Mouse (Mus musculus): ENCODE data around the gene Tsku.

The Tsku gene

DNA sequence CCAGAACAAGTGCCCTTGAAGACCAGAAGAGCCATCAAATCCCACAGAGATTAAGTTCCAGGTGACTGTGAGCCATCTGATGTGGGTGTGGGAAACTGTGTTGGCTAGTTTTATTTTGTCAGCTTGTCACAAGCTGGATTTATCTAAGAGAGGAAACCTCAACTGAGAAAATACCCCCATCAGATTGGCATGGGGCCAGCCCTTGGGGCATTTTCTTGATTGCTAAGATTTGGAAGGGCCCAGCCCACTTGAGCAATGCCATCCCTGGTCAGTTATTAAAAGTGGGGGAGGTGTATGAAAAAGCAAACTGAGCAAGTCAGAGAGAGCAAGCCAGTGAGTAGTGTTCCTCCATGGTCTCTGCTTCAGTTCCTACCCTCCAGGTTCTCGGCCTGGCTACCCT lies 36.9 kb downstream of the Tsku start:
- peak; percentile 63 to 65 for DNase-seq

DNA sequence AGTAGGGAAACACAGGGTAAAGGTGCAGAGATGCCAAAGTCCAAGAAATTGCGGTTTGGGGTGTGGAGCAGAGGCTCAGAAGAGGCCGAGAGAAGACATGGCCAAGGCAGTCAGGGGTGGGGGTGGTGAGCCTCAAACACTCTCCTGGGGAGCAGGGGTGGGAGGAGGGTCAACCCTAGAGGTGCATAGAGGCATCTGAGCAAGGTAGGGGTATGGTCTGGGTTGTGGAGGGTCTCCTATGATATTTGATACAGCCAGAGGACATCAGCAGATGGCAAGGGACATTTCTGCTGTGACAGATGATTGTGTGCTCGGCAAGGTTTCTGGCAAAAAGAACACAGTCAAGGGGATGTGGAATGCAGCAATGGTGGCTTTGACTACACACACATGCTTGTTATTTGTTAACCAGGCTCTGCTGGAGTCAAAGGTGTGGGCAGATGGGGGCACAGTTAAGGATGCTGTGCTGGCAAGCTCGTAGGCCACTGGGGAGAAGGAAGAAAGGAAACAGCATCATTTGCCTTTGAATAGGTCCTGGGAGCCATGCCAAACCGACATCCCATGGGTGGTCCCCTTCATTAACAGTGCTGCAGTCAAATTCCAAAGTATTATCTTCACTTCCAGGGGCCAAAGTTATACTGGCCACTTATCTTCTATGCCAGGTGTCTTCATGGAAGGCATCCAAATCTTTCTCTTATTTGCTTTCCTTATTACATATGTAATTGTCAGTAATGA lies 37.7 kb downstream of the Tsku start:
- DNase-seq = peak; percentile 88 to 93

DNA sequence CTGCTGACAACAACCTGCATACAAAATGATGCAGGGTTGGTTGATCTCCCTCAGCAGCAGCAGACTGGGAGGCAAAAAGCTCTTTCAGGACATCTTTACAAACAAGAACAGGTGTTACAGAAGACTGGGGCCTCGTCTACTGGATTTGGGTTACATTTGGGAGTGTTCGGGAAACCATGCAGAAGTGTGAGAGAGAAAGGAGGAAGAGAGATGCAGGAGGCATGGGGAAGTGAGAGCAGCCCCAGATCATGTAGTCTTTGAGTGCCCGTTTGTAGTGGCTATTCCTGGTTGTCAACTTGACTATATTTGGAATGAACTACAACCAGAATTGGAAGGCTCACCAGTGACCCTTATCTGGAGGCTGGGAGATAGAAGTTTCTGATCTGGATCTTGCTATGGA lies 38.7 kb downstream of the Tsku start:
- no peak for DNase-seq

DNA sequence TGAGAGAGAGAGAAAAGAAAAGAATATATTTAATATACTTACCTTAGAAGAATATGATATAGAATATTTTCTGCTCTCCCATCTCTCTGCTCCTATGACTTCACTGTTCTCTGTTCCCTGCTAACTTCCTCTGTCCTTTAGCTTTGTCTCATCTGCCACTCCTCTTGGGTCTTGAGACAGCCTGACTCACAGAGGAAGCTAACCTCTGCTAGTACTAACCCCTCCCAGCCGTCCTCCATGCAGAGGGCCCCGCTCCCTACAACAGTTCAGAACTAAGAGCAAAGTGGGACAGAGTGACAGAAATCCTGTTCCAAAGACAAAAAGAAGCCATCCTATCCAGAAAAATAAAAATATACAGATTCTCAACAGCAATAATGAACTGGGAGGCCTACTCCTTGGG lies 40.0 kb downstream of the Tsku start, which contains the start of gene Acer3:
TSS of gene Acer3 (minus strand) at position 126 of the 400 bp plus-strand sequence.
- no peak for DNase-seq

DNA sequence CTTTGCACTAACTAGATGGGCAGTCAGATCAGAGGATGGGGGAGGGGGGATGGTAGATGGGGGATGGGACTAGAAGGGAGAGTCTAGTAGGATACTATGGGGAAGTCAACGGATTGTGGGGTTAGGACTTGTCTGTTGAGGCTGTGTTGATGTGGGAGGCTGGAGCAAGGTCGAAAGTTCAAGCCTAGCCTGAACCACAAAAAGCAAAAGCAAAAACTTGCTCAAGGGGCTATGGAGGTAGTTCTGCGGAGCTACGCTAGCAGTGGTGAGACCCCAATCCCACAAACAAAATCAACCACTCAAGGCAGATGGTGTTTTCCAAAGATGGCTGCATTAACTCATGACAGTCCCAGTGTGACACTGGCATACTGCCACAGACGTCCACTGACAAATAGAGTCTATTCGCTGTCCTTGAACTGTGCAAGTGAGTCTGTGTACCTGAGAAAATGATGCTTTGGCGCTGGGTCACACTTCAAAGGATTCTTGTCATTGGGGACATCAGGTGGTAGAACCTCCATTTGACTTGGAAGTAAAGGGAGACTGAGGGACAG lies 41.0 kb downstream of the Tsku start:
- DNase-seq = peak; percentile 81 to 83

DNA sequence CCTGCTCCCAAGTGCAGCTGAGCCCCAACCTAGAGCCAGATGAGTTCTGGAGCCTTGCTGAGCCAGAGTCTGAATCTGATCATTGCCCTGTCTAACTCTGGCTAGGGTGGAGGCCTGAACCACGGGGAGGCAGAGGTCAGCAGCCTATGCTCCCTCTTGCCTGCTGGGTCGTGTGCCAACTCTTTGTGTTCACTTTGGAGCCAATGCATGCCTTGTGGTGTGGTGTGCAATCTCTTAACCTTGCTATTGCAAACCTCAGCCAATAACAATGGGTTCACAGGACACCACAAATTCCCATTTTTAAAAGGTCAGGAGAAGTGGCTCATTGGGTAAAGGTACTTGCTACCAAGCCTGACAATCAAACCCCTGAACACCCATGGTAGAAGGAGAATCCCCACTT lies 44.6 kb downstream of the Tsku start:
- no peak for DNase-seq

DNA sequence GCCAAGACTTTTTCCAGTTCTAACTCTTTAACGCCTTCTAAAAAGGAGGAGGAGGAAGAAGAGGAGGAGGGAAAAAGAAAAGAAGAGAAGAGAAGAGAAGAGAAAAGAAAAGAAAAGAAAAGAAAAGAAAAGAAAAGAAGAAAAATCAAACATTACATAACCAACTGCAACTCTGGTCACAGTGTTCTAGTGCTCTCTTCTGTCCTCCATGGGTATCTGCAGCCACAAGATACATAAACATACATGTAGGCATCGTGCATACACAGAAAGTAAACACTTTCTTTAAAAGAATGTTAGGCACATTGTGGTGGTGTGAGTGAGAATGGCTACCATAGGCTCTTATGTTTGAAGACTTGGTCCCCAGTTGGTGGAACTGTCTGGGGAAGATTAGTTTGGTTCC lies 46.0 kb downstream of the Tsku start:
- DNase-seq = no peak

DNA sequence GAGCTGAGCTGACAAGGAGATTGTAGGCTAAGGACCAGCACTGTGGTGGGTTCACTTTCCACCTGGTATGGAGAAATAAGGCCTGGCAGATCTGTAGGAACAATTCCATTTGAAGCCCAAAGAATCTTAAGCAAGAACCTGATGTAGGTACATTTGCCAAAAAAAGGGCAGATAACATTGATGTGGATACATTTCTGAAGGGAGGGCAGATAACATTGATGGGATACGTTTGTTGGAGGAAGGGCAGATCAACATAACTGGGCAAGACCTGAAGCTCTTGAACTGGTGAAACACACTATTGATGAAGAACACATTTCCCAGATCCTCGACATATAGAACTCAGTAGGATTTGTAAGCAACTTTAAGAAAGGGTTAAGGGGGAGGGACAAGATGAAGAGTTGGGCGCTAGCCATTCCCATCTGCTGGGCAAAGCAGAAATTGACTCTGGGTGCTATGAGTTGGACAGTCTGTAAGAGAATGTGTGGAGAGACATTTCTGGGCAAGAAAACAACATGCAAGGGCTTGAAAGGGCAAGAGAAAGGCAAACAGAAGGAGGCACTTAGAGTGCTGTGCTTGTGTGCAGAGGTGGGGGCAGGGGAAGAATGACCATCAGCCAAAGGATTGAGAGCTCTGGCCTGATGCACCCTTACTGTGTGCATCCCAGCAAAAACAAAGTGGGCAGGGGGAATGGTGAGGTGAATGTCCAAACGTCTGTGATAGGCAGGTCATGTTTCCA lies 48.8 kb downstream of the Tsku start:
- peak in 1 of 2 experiments; percentile 5 for DNase-seq

DNA sequence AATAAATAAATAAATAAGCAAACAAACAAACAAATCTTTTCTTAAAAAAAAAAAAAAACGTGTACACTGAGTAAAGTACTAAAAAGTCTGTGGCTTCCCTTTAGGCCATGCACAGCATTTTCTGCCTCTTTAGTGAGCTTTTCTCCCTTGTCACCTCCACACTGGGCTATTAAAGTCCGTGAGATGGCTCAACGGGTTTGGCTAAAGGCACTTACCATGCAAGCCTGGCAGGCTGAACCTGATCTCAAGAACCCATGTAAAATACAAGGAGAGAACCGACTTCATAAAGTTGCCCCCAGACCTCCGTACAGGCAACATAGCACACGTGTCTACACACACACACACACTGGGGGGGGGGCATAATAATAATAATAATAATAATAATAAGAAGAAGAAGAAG lies 50.9 kb downstream of the Tsku start:
- DNase-seq = peak in 1 of 2 experiments; percentile 1

DNA sequence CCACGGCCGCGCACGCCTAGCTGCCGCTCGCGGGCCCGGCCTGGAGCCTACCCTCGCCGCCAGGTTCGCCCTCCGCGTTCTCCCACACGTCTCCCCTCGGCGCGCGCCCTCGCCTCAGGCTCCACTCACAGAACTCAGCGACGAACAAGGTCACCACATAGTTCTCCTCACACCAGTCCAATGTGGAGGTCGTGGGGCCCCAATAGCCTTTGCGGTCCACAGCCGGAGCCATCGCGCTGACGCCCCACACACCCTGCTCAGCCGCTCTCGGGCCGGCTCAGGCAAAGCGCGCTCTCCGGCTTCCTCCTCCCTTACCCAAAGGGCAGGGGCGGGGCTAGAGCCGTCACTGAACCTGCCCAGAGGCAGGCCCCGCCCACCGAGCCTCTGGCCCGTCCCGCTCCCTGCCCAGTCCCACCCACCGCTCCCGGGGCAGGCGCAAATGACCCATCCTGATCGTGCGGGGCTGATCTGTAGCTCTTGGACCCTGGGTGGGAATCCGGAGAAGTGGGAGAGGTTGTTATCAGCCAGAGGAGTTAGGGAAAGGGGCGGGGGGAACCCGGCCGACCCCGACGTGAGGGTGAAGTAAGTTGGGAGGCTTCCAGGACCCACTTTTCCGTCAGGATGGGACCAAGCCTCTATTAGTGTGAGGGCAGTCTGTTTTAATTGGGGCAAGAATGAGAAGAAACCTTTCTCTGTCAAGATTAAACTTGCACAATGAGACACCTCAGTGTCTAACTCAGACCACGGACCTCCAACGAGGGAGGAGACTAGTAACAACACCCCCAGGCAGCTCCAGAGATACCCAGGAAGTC lies 51.7 kb downstream of the Tsku start:
- peak; percentile 94 to 98 for DNase-seq

DNA sequence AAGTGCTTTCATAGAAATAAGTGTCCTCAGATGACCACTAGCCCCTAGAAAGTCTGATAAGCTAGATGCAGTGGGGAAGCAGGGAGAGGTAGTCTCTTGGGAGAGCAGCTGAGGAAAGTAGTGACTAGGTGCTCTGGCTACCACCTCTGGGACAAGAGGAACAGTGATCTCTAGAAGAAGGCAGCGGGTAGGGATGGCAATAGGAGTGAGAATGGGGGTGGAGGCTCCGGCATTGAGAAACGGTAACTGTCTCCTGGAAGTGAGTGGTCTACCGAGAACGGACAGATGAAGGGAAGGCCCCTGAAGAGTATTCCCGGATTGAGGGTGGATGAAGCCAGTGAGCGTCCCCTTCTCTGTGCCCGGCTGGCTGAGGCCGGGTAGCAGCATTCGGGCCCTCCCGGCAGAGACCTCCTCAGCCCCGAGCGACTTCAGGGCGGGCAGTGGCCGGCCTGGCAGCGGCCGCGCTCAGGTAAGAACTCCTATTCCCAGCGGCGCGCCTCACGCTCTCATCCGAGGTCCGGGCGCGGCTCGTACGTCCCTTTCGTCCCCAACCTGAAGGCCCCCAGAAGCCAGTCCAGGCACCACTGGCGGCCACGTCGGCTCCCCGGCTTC lies 52.4 kb downstream of the Tsku start:
- no peak for DNase-seq

DNA sequence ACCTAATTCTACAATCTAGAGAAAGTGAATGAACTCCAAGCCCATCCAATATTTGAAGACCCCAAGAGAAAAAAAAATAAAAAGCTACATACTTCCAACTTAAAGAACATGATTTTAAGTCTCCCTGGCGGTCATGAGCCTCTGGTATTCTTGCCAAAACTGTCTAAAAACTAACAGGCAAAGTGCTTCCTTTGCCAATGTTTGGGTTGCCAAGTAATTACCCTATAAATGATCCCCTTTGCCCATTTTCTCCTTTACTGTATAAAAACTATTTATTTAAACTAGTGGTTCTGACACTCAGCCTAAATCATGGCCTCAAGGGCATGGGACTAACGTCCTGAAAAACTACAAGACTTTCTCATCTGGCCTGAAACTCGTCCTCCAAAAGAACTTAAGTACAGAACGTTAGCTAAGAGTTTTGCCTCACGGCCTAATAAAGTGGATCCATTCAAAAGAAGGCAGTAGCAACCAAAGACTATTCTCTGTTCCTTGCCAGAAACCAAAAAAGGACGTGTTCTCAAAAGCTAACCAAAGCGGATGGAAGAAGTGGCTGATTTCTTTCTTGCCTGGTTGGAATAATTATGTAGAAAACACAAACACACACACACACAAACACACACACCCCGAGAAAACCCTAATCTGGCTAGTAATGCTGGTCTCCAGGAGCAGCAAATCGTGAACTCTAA lies 53.1 kb downstream of the Tsku start:
- peak in 1 of 2 experiments; percentile 5 for DNase-seq

DNA sequence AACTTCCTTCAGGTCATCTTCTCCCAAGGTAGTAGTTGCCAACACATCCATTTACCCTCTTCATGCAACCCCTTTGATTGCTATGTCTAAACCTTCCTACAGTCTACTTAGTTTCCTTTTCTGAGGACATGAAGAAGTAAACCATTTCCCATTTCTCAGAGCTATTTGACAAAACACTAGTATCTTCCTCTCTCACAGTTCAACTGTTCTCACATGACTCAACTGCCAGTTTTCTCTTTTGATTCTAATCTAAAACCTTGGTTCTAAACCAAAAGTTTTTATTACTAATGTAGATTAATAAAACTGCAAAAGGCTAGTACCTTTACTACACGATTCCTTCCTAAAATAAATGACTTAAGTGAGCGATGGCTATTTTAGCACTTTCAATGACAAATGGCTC lies 53.7 kb downstream of the Tsku start:
- no peak for DNase-seq

All from cerebellum, postnatal 10 days (tissue).